Mouse (Mus musculus) layer of hippocampus, postnatal 14 days (tissue): ENCODE data around the gene Crbn. TPM values are rescaled to one million over a fixed set of nuclear protein-coding genes. Genes with fewer than 3 reads are reported as not detected.

Experiments
- DNase-seq, 2 experiments: peaks; one replicate each; pipeline ENCODE4 v3.0.0; 2021 to 2022; ENCODE audit warnings: low spot score in 2 of 2, mixed read lengths in 1 of 2
- long read RNA-seq, 2 experiments: library from polyadenylated mRNA; stranded (forward); transcript quantifications; one replicate each; pipeline ENCODE4 v2.0.0; 2021
- total RNA-seq, 2 experiments: library from RNA; stranded (reverse); gene quantifications; 2 replicates each; pipeline ENCODE4 v1.2.3; 2021

Gene Crbn
- total RNA-seq: 10 to 100 TPM; 83.8 to 87.8 TPM
- long read RNA-seq, experiment 1, transcript Crbn-202 (11 exons, 2,084 nt): major isoform, 54 of 73 reads
- long read RNA-seq, experiment 1, transcript Crbn-205 (1 exons, 2,898 nt): minor isoform, 5 of 73 reads
- long read RNA-seq, experiment 1, transcript Crbn-201 (11 exons, 2,072 nt): minor isoform, 9 of 73 reads
- long read RNA-seq, experiment 1, partial matches to known transcripts: 0 of 73 reads
- long read RNA-seq, experiment 1, other reads (novel, unspliced or antisense): 5 of 73 reads
- long read RNA-seq, experiment 2, transcript Crbn-202 (11 exons, 2,084 nt): major isoform, 52 of 82 reads
- long read RNA-seq, experiment 2, transcript Crbn-201 (11 exons, 2,072 nt): minor isoform, 19 of 82 reads
- long read RNA-seq, experiment 2, partial matches to known transcripts: 0 of 82 reads
- long read RNA-seq, experiment 2, other reads (novel, unspliced or antisense): 8 of 82 reads

GRCm38 (mm10) chr6:106799333-106800226, at the start of gene Crbn:
TSS of gene Crbn (minus strand) at chr6:106800077.
- DNase-seq: peak; percentile 88 to 91

- no peak for DNase-seq
Observed at GRCm38 (mm10) chr6:106840181-106840580, 40.3 kb upstream of the Crbn start.

GRCm38 (mm10) chr6:106838053-106838452, 38.2 kb upstream of the Crbn start:
- no peak for DNase-seq

GRCm38 (mm10) chr6:106835316-106835715, 35.4 kb upstream of the Crbn start:
- no peak for DNase-seq

- peak in 1 of 2 experiments; percentile 77 for DNase-seq
Observed at GRCm38 (mm10) chr6:106822329-106822728, 22.5 kb upstream of the Crbn start.

GRCm38 (mm10) chr6:106820566-106820965, 20.7 kb upstream of the Crbn start:
- DNase-seq: no peak

- no peak for DNase-seq
Observed at GRCm38 (mm10) chr6:106819906-106820305, 20.0 kb upstream of the Crbn start.

- no peak for DNase-seq
Observed at GRCm38 (mm10) chr6:106819246-106819645, 19.4 kb upstream of the Crbn start.

GRCm38 (mm10) chr6:106810686-106811085, 10.8 kb upstream of the Crbn start:
- DNase-seq: no peak

- no peak for DNase-seq
Observed at GRCm38 (mm10) chr6:106809161-106809560, 9.3 kb upstream of the Crbn start.

- DNase-seq: peak; percentile 24 to 65
Observed at GRCm38 (mm10) chr6:106804904-106805303, 5.0 kb upstream of the Crbn start.

GRCm38 (mm10) chr6:106800227-106800557, 315 bp upstream of the Crbn start:
- DNase-seq: no peak

- DNase-seq: no peak
Observed at GRCm38 (mm10) chr6:106794094-106794814, 5.6 kb downstream of the Crbn start.

GRCm38 (mm10) chr6:106793621-106794020, 6.3 kb downstream of the Crbn start:
- no peak for DNase-seq

GRCm38 (mm10) chr6:106793088-106793487, 6.8 kb downstream of the Crbn start:
- no peak for DNase-seq

- DNase-seq: no peak
Observed at GRCm38 (mm10) chr6:106792486-106792885, 7.4 kb downstream of the Crbn start.

- DNase-seq: no peak
Observed at GRCm38 (mm10) chr6:106791429-106791828, 8.4 kb downstream of the Crbn start.

- no peak for DNase-seq
Observed at GRCm38 (mm10) chr6:106787138-106787537, 12.7 kb downstream of the Crbn start.

GRCm38 (mm10) chr6:106770046-106770445, 29.8 kb downstream of the Crbn start:
- DNase-seq: no peak

GRCm38 (mm10) chr6:106769290-106769866, 30.5 kb downstream of the Crbn start:
- DNase-seq: no peak
